Mouse (Mus musculus) monocyte, adult 59 days (primary cell): ENCODE data around the gene Afdn. TPM values are rescaled to one million over a fixed set of nuclear protein-coding genes. Genes with fewer than 3 reads are reported as not detected.

ENCODE experiments used
- total RNA-seq, 2 experiments: library from RNA; stranded (reverse); gene quantifications; one replicate each; pipeline ENCODE4 v1.2.4; 2023

Gene Afdn
- 10 to 100 TPM; 60.4 to 89.7 TPM for total RNA-seq

GRCm38 (mm10) chr17:13759853-13760627 is at the start of gene Afdn:
TSS of gene Afdn (plus strand) at chr17:13760539.

GRCm38 (mm10) chr17:13761179-13761913 is 1.0 kb downstream of the Afdn start, which contains the start of gene Tcte2:
TSS of gene Tcte2 (minus strand) at chr17:13761825.

GRCm38 (mm10) chr17:13948073-13948472 is 187.7 kb downstream of the Afdn start, which contains the start of gene Gm7168:
TSS of gene Gm7168 (plus strand) at chr17:13948373.

Other genes with a start within 250 kb of the Afdn start
- under 1 TPM in 1 of 2 experiments, not detected in 1; 0.94 TPM for gene Tcte2, start 1.3 kb downstream of the Afdn start, total RNA-seq
- gene Gm7168, start 187.8 kb downstream of the Afdn start, total RNA-seq, result not detected
- not detected for gene Gm7356, start 243.2 kb downstream of the Afdn start, total RNA-seq